Mouse (Mus musculus): ENCODE data around the gene Pygl. TPM values are rescaled to one million over a fixed set of nuclear protein-coding genes. Genes with fewer than 3 reads are reported as not detected.

Pygl gene
- polyA plus RNA-seq, 1 experiment from 2014 or later, result 0.03 TPM

DNA sequence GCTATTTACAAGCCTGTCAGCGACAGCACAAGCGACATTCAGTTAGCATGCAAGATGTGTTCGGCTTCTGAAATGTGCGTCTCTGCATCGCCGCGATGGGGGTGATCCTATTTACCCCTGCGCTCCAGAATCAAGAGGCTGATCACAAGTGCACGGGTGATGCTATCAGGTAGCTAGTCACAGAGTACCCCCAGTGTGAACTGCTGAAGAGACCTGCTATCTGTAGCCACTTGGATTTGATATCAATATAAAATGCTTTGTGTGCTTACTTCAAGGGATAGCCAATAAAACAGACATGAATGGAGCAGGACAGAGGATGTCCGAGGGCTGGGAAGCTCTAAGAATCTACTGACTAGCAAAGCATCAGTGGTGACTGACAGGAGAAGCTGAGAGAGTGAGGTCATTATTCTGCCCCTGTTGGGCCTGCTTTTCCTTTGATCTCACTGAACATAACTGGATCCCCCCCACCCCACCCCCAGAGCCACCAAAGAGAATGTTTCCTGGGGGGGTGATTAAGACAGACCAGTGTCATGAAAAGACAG is 18.4 kb upstream of the Pygl start:
- POLR2A ChIA-PET, result no interaction called here
- no peak for TF ChIP-seq CTCF (IDR thresholded peaks at IDR 0.05)

DNA sequence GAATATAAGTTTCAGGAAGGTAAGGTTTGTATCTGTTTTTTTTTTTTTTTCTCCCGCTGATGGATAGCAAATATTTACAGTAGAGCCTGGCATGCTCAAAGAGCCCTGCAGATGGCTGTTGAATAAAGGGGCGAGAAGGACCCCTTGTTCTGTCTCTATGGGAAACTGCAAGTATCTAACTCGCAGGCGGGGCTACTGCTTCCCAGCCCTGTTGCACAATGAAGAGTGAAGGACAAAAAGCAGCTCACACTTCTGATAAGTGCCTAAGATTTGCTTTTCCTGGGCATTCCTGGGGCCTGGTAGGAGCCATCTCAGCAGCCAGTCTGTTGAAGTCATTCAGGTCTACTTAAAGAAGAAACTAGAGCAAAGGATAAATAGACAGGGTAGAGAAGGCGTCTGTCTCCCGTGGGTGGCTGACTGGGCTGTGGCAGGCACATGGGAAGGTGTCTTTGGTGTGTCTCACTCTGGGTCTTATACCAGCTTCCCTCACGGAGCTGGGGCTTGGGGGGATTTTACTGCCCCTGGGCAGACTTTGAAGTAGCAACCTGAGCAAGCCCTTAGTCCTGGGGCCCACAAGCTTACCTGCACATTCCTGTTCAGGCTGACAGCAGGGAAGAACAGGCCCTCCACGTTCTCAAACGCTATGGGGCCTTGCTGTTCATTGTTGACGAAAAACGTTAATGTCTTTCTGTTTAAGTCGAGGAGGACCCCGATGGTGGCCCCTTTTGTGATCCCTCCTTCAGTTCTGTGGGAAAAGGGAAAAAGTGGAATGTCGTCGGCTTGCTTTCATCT is 16.6 kb upstream of the Pygl start:
- peaks cover 57% of the 10 kb centered on the region for H3K27me3 ChIP-seq
- ChIA-PET POLR2A (no interaction called here), CTCF (no interaction called here)
- DNase-seq (ENCODE audit: low read depth, low spot score), result no peak
- in situ Hi-C loops (cut with MboI; ENCODE audit: low pct_unique_long_range_greater_than_20kb), result loop anchor here (25.0 kb wide), 1 partner anchor 689 kb away; the partner anchor contains the start of gene Actr10
- no peak for ATAC-seq
- TF ChIP-seq CTCF (IDR thresholded peaks at IDR 0.05), result no peak

More for the DNA sequence above, 18.4 kb upstream of the Pygl start:
- CTCF ChIA-PET, result interaction anchor here (1.6 kb wide), 1 partner anchor 9 kb away, joined by 5 read pairs; no protein-coding TSS in a partner anchor
- DNase-seq (ENCODE audit: low read depth, low spot score) (no peak), ATAC-seq (no peak)
- H3K27me3 ChIP-seq, result peaks cover 66% of the 10 kb centered on the region
- in situ Hi-C loops (cut with MboI; ENCODE audit: low pct_unique_long_range_greater_than_20kb), result loop anchor here (25.0 kb wide), 1 partner anchor 688 kb away; the partner anchor contains the start of gene Actr10

DNA sequence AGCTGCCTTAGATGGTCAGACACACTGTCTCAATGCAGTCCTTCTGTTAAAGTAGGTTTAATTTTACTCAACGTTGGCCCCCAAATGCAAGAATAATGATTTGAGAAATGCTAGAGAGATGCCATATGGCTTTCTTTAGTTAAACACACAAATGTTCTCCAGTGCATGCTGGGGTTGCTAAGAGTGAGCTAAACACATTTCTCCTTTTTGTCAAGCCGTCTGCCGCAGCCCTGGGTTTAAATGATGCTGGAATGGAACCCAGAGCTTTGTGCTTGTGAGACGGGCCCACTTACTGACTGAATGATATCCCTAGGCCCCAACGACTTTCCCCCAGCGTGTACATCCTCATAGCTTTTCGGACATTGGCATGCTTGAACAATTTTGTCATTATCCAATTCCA is 11.3 kb upstream of the Pygl start:
- DNase-seq (ENCODE audit: low read depth, low spot score), result no peak
- ATAC-seq, result no peak
- H3K27me3 ChIP-seq, result peaks cover 25% of the 10 kb centered on the region
- ChIA-PET POLR2A (no interaction called here), CTCF (interaction anchor here (0.8 kb wide), 1 partner anchor 12 kb away, joined by 3 read pairs; no protein-coding TSS in a partner anchor)
- in situ Hi-C loops (cut with MboI; ENCODE audit: low pct_unique_long_range_greater_than_20kb), result loop anchor here (25.0 kb wide), 1 partner anchor 695 kb away; the partner anchor contains the start of gene Actr10
- TF ChIP-seq CTCF (IDR thresholded peaks at IDR 0.05), result no peak

DNA sequence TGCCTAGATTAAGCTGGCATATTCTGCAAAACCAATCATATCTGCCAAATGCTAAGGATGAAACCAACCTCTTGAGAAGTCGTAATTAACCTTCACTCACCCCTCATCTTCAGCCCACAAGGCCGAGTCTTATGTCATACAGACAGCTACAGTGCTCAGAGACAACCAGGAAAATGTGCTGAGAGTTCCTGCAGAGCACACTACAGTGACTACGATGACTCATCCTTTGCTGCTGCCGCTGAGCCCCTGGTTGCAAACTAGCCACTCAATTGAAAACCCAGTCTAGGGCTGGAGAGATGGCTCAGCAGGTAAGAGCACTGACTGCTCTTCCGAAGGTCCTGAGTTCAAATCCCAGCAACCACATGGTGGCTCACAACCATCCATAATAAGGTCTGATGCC is 8.5 kb upstream of the Pygl start:
- ChIA-PET CTCF (interaction anchor here (1.2 kb wide), 1 partner anchor 94 kb away, joined by 3 read pairs; no protein-coding TSS in a partner anchor), POLR2A (interaction anchor here (0.8 kb wide), 1 partner anchor 85 kb away, joined by 5 read pairs; no protein-coding TSS in a partner anchor)
- DNase-seq (ENCODE audit: low read depth, low spot score) (no peak), ATAC-seq (no peak)
- in situ Hi-C loops (cut with MboI; ENCODE audit: low pct_unique_long_range_greater_than_20kb), result loop anchor here (25.0 kb wide), 1 partner anchor 698 kb away; the partner anchor contains the start of gene Actr10
- peaks cover 5% of the 10 kb centered on the region for H3K27me3 ChIP-seq
- no peak for TF ChIP-seq CTCF (IDR thresholded peaks at IDR 0.05)

DNA sequence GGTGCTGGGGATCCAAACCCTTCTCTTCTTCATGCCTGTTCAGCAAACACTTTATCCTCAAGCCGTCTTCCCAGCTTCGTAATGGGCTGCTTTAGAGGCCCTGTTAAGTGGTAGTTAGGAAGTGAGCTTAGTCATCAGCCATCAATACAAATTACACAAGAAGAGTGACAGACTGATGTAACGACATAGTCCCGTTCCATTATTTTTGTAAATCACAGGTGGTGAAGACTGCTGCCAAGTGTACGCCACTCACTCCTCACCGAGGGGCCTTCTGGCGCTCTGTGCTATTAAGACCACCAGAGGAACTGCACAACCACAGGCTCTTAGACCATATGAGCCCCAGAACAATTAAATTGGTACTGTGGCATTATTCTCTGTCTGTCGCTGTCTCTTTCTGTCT is 7.3 kb upstream of the Pygl start:
- POLR2A ChIA-PET, result no interaction called here
- ATAC-seq (no peak), DNase-seq (ENCODE audit: low read depth, low spot score) (no peak)
- CTCF ChIA-PET, result interaction anchor here (1.2 kb wide), 1 partner anchor 93 kb away, joined by 3 read pairs; no protein-coding TSS in a partner anchor
- TF ChIP-seq CTCF (IDR thresholded peaks at IDR 0.05), result no peak
- H3K27me3 ChIP-seq, result peaks cover 5% of the 10 kb centered on the region
- in situ Hi-C loops (cut with MboI; ENCODE audit: low pct_unique_long_range_greater_than_20kb), result loop anchor here (25.0 kb wide), 1 partner anchor 699 kb away; the partner anchor contains the start of gene Actr10

DNA sequence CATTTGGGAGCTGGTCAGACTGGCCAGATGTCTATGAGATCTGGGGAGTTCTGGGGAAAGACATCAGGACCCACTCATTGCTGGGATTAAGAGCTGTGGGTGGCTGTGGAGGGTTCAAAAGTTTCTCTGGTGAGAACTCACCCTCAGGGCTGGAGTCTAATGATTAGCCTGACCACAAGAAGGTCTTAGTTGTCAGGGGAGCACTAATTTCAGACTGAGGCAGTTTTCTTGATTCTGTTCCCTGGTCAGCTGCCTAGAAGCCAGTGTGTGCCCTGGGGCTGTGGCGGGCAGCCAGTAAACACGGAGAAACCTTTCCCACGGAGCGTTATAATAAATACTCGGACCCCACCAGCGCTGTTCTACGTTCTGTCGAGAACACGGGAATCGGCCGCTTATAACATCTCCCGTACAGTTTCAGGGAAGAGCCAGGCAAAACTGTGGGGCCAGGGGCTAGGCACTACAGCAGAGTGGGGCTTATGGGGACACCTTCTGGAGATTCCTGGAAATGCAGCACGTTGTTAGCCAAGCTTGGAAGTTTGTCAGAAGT is 3.7 kb upstream of the Pygl start:
- ATAC-seq (peak; percentile 86), DNase-seq (ENCODE audit: low read depth, low spot score) (peak; percentile 92)
- no peaks in the 10 kb centered on the region for H3K27me3 ChIP-seq
- in situ Hi-C loops (cut with MboI; ENCODE audit: low pct_unique_long_range_greater_than_20kb), result loop anchor here (25.0 kb wide), 1 partner anchor 702 kb away; the partner anchor contains the start of gene Actr10
- ChIA-PET POLR2A (no interaction called here), CTCF (interaction anchor here (1.0 to 1.6 kb wide), 3 partner anchors 16 to 35 kb away, joined by 3 to 5 read pairs (median 3); no protein-coding TSS in a partner anchor)
- TF ChIP-seq CTCF (IDR thresholded peaks at IDR 0.05), result peak; percentile 87

DNA sequence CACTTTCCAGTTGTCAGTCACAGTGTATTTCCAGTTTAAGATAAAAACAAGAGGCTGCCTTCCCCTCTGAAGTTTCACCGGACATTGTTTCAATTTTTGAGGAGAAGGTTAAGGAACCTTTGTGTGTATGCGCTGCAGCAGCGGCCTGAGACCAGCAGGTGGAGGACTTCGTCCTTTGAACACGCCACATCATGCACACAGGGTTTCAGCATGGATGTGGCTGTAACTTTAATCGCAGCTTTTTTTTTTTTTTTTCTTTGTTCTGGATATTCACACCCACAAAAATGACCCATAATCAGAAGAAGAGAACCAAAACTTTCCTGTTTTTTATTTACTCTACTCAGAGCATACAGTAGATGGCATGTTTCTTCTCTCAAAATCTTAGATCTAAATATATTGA is 3.1 kb upstream of the Pygl start:
- ATAC-seq (no peak), DNase-seq (ENCODE audit: low read depth, low spot score) (no peak)
- ChIA-PET POLR2A (interaction anchor here (0.5 kb wide), 1 partner anchor 138 kb away, joined by 6 read pairs; no protein-coding TSS in a partner anchor), CTCF (interaction anchor here (1.0 to 1.6 kb wide), 4 partner anchors 9 to 36 kb away, joined by 3 to 5 read pairs (median 3); no protein-coding TSS in a partner anchor)
- in situ Hi-C loops (cut with MboI; ENCODE audit: low pct_unique_long_range_greater_than_20kb), result loop anchor here (25.0 kb wide), 1 partner anchor 703 kb away; the partner anchor contains the start of gene Actr10
- no peak for TF ChIP-seq CTCF (IDR thresholded peaks at IDR 0.05)
- peaks cover 3% of the 10 kb centered on the region for H3K27me3 ChIP-seq

DNA sequence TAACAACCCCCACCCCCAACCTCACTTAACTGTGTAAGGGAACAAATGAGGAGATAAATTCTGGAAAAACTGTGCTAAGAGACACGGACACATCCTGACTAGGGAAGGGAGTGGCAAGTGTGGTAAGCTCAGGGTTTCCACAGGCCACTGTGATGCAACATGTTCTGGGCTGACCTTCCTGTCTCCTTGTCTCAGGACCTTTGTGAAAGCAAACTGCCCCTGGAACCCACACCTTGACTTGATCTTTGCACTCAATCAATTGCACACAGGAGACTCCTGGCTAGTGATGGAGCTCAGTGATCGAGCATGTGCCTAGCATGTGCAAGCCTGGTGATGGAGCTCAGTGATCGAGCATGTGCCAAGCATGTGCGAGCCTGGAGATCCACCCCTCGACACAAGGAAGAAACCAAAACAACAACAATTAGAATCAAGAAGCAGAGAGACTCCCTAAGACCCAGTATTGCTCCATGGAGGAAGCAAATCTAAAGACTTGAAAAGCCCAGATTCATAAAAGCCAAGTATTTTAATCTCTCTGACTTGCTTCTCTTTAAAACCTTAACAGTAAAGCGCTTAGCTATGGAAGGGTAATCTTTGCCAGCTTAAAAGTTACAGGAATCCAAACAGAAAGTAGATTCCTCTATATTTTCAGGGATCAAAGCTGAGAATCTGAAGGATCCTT is 2.5 kb upstream of the Pygl start:
- ChIA-PET CTCF (interaction anchor here (1.2 to 1.6 kb wide), 2 partner anchors 8 to 37 kb away, joined by 3 read pairs; no protein-coding TSS in a partner anchor), POLR2A (interaction anchor here (0.5 kb wide), 1 partner anchor 137 kb away, joined by 6 read pairs; no protein-coding TSS in a partner anchor)
- ATAC-seq (no peak), DNase-seq (ENCODE audit: low read depth, low spot score) (no peak)
- H3K27me3 ChIP-seq, result peaks cover 4% of the 10 kb centered on the region
- in situ Hi-C loops (cut with MboI; ENCODE audit: low pct_unique_long_range_greater_than_20kb), result loop anchor here (25.0 kb wide), 1 partner anchor 704 kb away; the partner anchor contains the start of gene Actr10
- no peak for TF ChIP-seq CTCF (IDR thresholded peaks at IDR 0.05)

DNA sequence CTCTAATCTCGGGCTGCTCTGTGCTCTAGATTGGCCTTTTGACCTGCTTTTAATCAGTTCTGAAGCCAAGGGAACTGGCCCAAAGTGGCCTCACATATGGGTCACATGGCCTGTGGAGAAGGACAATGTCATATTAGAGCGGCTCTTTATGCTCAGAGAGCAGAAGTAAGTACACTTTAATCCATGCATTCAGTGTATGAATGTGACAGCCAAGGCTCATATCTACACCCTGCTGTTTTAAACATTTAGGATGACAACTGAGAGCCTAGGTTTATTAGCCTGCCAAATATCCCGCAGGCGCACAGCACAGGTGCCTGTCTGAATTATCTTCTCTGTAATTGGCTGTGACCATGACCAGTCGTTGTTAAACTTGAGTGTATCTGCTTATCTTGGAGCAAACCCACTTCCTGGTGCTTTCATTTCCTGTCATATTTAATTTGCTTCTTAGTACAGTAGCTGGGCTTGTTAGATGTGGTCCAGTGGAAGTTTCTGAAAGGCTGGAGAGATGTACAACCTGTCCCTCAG is 794 bp upstream of the Pygl start:
- ATAC-seq (no peak), DNase-seq (ENCODE audit: low read depth, low spot score) (no peak)
- no peak for TF ChIP-seq CTCF (IDR thresholded peaks at IDR 0.05)
- ChIA-PET CTCF (no interaction called here), POLR2A (no interaction called here)
- in situ Hi-C loops (cut with MboI; ENCODE audit: low pct_unique_long_range_greater_than_20kb), result loop anchor here (25.0 kb wide), 1 partner anchor 705 kb away; the partner anchor contains the start of gene Actr10
- peaks cover 4% of the 10 kb centered on the region for H3K27me3 ChIP-seq

Data from Patski (cell line).